Mouse (Mus musculus) C2C12 (cell line): ENCODE results near the gene Kctd10.

Experiments used
- CTCF ChIP-seq: IDR thresholded peaks from one replicate; pipeline ENCODE4 v1.5.1; 2011; ENCODE audit not compliant: control insufficient read depth, insufficient read depth, insufficient read length
- MAX ChIP-seq: IDR thresholded peaks from one replicate; pipeline ENCODE4 v1.6.1; 2011; ENCODE audit warnings: mild to moderate bottlenecking, control low read depth
- MYOD1 ChIP-seq: IDR thresholded peaks from one replicate; pipeline ENCODE4 v1.6.1; 2011; ENCODE audit warnings: low read depth; ENCODE audit not compliant: control insufficient read depth, insufficient read length
- USF1 ChIP-seq: IDR thresholded peaks from one replicate; pipeline ENCODE4 v1.6.1; 2011; ENCODE audit warnings: low read depth, mild to moderate bottlenecking, control low read depth, moderate library complexity

DNA sequence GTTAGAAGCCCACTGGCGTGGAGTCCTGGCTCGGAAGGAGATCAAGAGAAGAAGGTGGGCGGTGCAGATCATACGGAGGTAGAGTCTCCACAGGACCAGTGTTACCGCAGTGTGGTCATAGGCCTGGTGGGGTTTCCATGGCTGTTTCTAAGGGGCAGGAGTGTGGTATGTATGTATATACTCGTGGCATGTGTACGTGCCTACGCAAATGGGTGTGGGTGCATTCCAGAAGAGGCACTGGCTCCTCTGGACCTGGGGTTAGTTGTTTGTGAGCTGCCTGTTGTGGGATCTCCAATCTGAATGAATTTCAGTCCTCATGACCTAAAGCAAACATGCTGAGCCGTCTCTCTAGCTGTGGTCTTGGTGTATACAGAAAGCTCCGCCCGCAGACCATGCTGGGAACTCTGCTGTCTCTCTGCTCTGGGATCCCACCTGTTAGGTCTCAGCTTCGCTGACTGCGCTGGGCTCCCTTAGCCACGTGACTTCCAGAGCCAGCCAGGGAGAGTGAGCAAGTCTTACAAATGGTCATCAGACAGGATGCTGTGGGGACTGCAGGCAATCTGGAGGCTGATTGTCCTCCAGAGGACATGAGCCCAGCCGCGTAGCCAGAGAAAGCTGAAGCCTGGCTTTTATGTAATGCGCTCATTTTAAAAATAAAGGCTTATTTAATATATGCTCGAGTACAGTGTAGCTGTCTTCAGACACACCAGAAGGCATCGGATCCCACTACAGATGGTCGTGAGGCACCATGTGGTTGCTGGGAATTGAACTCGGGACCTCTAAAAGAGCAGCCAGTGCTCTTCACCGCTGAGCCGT lies 23.2 kb downstream of the Kctd10 start:
- TF ChIP-seq CTCF (no peak), MAX (peak; percentile 59), MYOD1 (peak; percentile 53), USF1 (peak; percentile 96)
